Mouse (Mus musculus) WW6 (cell line): ENCODE data around the gene Six5.

Experiments used
- DNase-seq: peaks from one replicate; pipeline ENCODE4 v3.0.0-alpha.2; 2013; ENCODE audit warnings: low read depth, low spot score

Six5 gene

GRCm38 (mm10) chr7:19147497-19148045 lies 53.2 kb downstream of the Six5 start:
- DNase-seq: no peak
